Mouse (Mus musculus) thymus, adult 2 months (tissue): ENCODE measurements around the gene Espnl. TPM values are rescaled to one million over a fixed set of nuclear protein-coding genes. Genes with fewer than 3 reads are reported as not detected.

Experiments
- DNase-seq: peaks from one replicate; pipeline ENCODE4 v3.0.0; 2021
- H3K27ac ChIP-seq: fragments of 200-500 bp; 2 replicates; pipeline ENCODE4 v1.5.1; 2012; ENCODE audit warnings: low read length, control low read depth; ENCODE audit not compliant: control insufficient read depth, insufficient read depth
- H3K27me3 ChIP-seq: fragments of 200-500 bp; 2 replicates; pipeline ENCODE4 v1.6.1; 2012; ENCODE audit warnings: mild to moderate bottlenecking, low read length, moderate library complexity, mixed read lengths; ENCODE audit not compliant: control insufficient read depth, insufficient read depth
- H3K36me3 ChIP-seq: fragments of 200-500 bp; 2 replicates; pipeline ENCODE4 v1.6.1; 2012; ENCODE audit warnings: mild to moderate bottlenecking, low read length, moderate library complexity; ENCODE audit not compliant: control insufficient read depth, insufficient read depth
- H3K4me1 ChIP-seq: fragments of 200-500 bp; replicated peaks from 2 replicates; pipeline ENCODE4 v1.6.1; 2012; ENCODE audit warnings: low read length; ENCODE audit not compliant: control insufficient read depth, insufficient read depth
- H3K4me3 ChIP-seq: fragments of 200-500 bp; 2 replicates; pipeline ENCODE4 v1.5.1; 2012; ENCODE audit warnings: mild to moderate bottlenecking, low read length, control low read depth, moderate library complexity; ENCODE audit not compliant: control insufficient read depth, insufficient read depth
- CTCF ChIP-seq: fragments of 200-500 bp; IDR thresholded peaks from 2 replicates; pipeline ENCODE4 v1.5.1; 2012; ENCODE audit warnings: mild to moderate bottlenecking, control low read depth, low read length, moderate library complexity, borderline replicate concordance; ENCODE audit not compliant: control insufficient read depth, poor library complexity, insufficient read depth; ENCODE audit errors: extremely low read depth
- POLR2A ChIP-seq: fragments of 200-500 bp; IDR thresholded peaks from 2 replicates; pipeline ENCODE4 v1.6.1; 2012; ENCODE audit warnings: mild to moderate bottlenecking, low read length, control low read depth, moderate library complexity; ENCODE audit not compliant: control insufficient read depth, poor library complexity, insufficient read depth; ENCODE audit errors: extremely low read depth
- WGBS: fragments of 180-500 bp; shearing (Covaris S2); methylation state at CpG from one replicate; pipeline ENCODE4 v1.1.7; 2018; 5-methylcytosine and 5-hydroxymethylcytosine counted together
- polyA plus RNA-seq: library from polyadenylated mRNA; depleted of rRNA; stranded (reverse); fragments of >200 nt; gene quantifications from 2 replicates; pipeline ENCODE4 v1.2.3, GENCODE M21; 2012

Gene Espnl
- polyA plus RNA-seq, 1 experiment = 0.85 TPM

GRCm38 (mm10) chr1:91362113-91362512 lies 40.2 kb downstream of the Espnl start:
- DNase-seq = no peak
- H3K36me3 ChIP-seq = no peaks in the 10 kb centered on the region
- WGBS = 90% methylated on average over 5 of the region's 5 CpGs
- no peak for TF ChIP-seq CTCF
- TF ChIP-seq POLR2A = no peak
- H3K4me3 ChIP-seq = no peak overlapping the region
- H3K4me1 ChIP-seq = peaks cover 10% of the 10 kb centered on the region
- H3K27ac ChIP-seq = no peak overlapping the region
- no peaks in the 10 kb centered on the region for H3K27me3 ChIP-seq

GRCm38 (mm10) chr1:91364822-91365644 lies 43.2 kb downstream of the Espnl start:
- DNase-seq = no peak
- H3K36me3 ChIP-seq = no peaks in the 10 kb centered on the region
- no peaks in the 10 kb centered on the region for H3K27me3 ChIP-seq
- H3K4me3 ChIP-seq = no peak overlapping the region
- H3K4me1 ChIP-seq = peaks cover 10% of the 10 kb centered on the region
- H3K27ac ChIP-seq = no peak overlapping the region
- 97% methylated on average over 16 of the region's 16 CpGs for WGBS
- TF ChIP-seq POLR2A (no peak), CTCF (no peak)

GRCm38 (mm10) chr1:91365816-91366214 lies 43.9 kb downstream of the Espnl start:
- Histone ChIP-seq H3K36me3 (no peaks in the 10 kb centered on the region; the same call in 1 of the 2 replicates), H3K4me1 (peaks cover 10% of the 10 kb centered on the region), H3K27me3 (no peaks in the 10 kb centered on the region), H3K4me3 (no peak overlapping the region), H3K27ac (no peak overlapping the region)
- TF ChIP-seq POLR2A (no peak), CTCF (no peak)
- DNase-seq = no peak
- WGBS = 51% methylated on average over 8 of the region's 8 CpGs

GRCm38 (mm10) chr1:91366215-91367108 lies 44.6 kb downstream of the Espnl start, which contains the start of gene Erfe:
TSS of gene Erfe (plus strand) at chr1:91366430.
- Histone ChIP-seq H3K27ac (no peak within 1 kb of the TSS), H3K4me1 (peaks cover 10% of the 10 kb centered on the region), H3K36me3 (peaks cover 5% of the 10 kb centered on the region), H3K4me3 (peak within 1 kb of the TSS; percentile 46), H3K27me3 (no peaks in the 10 kb centered on the region)
- WGBS = 6% methylated on average over 51 of the region's 68 CpGs
- TF ChIP-seq CTCF (peak; percentile 90), POLR2A (no peak)
- peak; percentile 84 for DNase-seq

GRCm38 (mm10) chr1:91367295-91367694 lies 45.4 kb downstream of the Espnl start:
- H3K27me3 ChIP-seq = no peaks in the 10 kb centered on the region
- no peak for DNase-seq
- H3K4me3 ChIP-seq = no peak overlapping the region
- no peak for TF ChIP-seq POLR2A
- TF ChIP-seq CTCF = no peak
- no peak overlapping the region for H3K27ac ChIP-seq
- peaks cover 10% of the 10 kb centered on the region for H3K4me1 ChIP-seq
- 98% methylated on average over 3 of the region's 3 CpGs for WGBS
- peaks cover 10% of the 10 kb centered on the region for H3K36me3 ChIP-seq

GRCm38 (mm10) chr1:91369408-91369807 lies 47.5 kb downstream of the Espnl start:
- TF ChIP-seq POLR2A (no peak), CTCF (no peak)
- H3K4me1 ChIP-seq = peaks cover 10% of the 10 kb centered on the region
- H3K27me3 ChIP-seq = no peaks in the 10 kb centered on the region
- H3K27ac ChIP-seq = no peak overlapping the region
- no peak for DNase-seq
- no peak overlapping the region for H3K4me3 ChIP-seq
- WGBS = 73% methylated on average over 4 of the region's 4 CpGs
- H3K36me3 ChIP-seq = peaks cover 22% of the 10 kb centered on the region
